Mouse (Mus musculus) embryonic fibroblast, embryonic 13.5 days (primary cell): ENCODE measurements around the gene Dnase2b. TPM values are rescaled to one million over a fixed set of nuclear protein-coding genes. Genes with fewer than 3 reads are reported as not detected.

ENCODE experiments used
- H3K27ac ChIP-seq: 2 replicates; pipeline ENCODE4 v1.5.1; 2012; ENCODE audit warnings: low read length, control low read depth, inconsistent platforms; ENCODE audit not compliant: insufficient read depth
- H3K4me1 ChIP-seq: 2 replicates; pipeline ENCODE4 v1.6.1; 2011; ENCODE audit warnings: low read length; ENCODE audit not compliant: control insufficient read depth, insufficient read depth
- H3K4me3 ChIP-seq: 2 replicates; pipeline ENCODE4 v1.5.1; 2011; ENCODE audit warnings: mild to moderate bottlenecking, control low read depth, low read length; ENCODE audit not compliant: insufficient read depth
- CTCF ChIP-seq: IDR thresholded peaks from 2 replicates; pipeline ENCODE4 v1.5.1; 2011; ENCODE audit warnings: mild to moderate bottlenecking, control low read depth, low read length, moderate library complexity, borderline replicate concordance; ENCODE audit not compliant: insufficient read depth
- POLR2A ChIP-seq: IDR thresholded peaks from 2 replicates; pipeline ENCODE4 v1.6.1; 2011; ENCODE audit warnings: low read depth, mild to moderate bottlenecking, control low read depth, low read length, moderate library complexity
- polyA plus RNA-seq: library from polyadenylated mRNA; stranded (reverse); fragments of >200 nt; gene quantifications from 2 replicates; pipeline ENCODE4 v1.2.4, GENCODE M21; 2011; ENCODE audit warnings: low read depth; ENCODE audit not compliant: missing spikeins, insufficient read length

Gene Dnase2b
- polyA plus RNA-seq, 1 experiment = not detected

DNA sequence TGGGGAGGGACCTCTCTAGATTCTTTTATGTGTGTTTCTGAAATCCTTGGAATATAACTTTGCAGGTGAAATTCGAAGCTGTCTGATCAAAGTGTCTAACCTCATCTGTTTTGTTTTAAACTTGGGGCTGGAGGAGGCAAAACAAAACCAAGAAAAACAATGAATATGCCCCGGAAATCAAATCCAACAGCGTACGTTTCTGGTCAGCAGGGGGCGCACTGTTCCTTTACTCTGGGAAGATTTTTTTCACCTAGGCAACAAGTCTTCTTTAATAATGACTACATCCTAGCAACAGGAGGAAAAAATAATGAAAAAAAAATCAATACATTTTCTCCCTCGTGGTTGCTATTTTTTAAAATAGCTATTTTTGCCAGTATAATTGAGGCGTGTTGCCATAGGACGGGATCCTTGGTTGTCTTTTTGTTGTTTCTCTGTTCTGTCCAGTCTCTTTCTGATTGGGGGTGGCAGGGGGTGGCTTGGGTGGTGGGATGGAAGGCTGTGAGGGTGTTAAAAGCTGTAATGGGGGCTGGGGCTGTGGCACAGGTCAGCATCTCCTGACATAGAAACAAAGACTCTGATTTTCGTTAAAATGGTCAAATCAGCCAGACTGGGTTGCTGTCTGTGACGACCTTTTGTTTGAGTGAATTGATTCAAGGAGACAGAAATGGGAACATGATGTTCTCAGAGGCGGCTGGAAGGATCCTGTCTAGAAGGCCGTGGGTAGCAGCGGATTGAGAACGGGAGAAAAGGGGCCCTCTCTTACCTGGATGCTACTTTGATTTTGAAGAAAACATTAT lies 50.9 kb downstream of the Dnase2b start:
- TF ChIP-seq CTCF = no peak
- no peak for TF ChIP-seq POLR2A
- Histone ChIP-seq H3K4me1 (peaks cover 10% of the 10 kb centered on the region; the same call in 1 of the 2 replicates), H3K27ac (no peak overlapping the region), H3K4me3 (no peak overlapping the region)

DNA sequence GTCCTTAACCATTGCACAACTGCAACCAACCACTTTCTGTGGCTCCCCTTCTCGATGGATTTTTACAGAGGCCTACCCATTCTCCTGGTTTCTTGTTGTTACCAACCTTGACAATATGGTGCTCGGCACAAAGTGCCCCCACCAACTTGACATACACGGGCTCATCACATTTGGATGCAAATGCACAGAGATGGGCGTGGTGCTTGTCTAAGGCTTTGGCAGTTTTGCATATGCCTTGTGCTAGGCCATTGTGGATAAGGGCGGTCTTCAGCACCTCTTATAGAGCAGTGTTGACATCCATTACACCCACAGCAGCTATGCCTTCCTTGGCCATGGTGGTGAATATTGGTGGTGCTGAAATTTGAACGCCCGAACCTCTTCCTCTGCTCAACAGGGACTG lies 52.5 kb downstream of the Dnase2b start:
- TF ChIP-seq POLR2A = no peak
- TF ChIP-seq CTCF = no peak
- no peak overlapping the region for H3K4me3 ChIP-seq
- H3K4me1 ChIP-seq = peaks cover 4% of the 10 kb centered on the region; the same call in 1 of the 2 replicates
- no peak overlapping the region for H3K27ac ChIP-seq

DNA sequence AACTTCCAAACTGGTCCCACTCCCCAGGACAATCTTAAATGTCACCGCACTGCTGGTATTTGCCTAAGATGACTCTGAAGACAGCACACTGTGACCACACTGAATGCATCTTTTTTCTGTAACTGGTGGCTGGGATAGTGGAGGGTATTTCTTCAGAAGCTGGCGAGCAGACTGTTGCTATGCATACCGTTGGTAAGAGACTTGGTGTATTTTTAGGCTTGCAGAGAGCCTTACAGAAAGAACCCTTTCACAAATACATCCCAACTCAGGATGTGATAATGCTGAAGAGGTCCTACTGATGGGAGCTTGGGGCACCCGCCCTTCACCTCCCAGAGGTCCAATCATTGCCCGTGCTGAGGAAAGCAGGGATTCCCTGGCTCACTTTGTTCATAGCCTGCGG lies 57.9 kb downstream of the Dnase2b start:
- Histone ChIP-seq H3K4me1 (no peaks in the 10 kb centered on the region), H3K4me3 (no peak overlapping the region), H3K27ac (no peak overlapping the region)
- TF ChIP-seq POLR2A (no peak), CTCF (no peak)

DNA sequence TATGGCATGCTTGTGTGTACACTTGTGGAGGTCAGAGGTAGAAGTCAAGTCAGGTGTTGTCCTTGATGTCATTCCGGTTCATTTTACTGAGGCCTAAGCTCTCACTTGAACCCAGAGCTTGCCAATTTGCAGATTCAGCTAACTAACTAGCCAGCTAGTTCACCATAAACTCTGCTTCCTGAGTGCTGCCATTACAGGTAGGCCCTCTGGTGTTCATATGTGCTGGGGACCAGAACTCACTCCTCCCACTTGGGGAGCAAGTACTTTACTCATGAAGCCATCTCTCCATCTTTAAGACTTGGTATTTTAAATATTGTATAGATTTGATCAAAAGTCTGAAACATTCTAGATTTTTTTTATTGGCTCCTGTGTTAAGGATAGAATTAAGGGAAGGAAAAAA lies 58.8 kb downstream of the Dnase2b start:
- Histone ChIP-seq H3K4me3 (no peak overlapping the region), H3K4me1 (no peaks in the 10 kb centered on the region), H3K27ac (no peak overlapping the region)
- TF ChIP-seq CTCF = no peak
- no peak for TF ChIP-seq POLR2A

DNA sequence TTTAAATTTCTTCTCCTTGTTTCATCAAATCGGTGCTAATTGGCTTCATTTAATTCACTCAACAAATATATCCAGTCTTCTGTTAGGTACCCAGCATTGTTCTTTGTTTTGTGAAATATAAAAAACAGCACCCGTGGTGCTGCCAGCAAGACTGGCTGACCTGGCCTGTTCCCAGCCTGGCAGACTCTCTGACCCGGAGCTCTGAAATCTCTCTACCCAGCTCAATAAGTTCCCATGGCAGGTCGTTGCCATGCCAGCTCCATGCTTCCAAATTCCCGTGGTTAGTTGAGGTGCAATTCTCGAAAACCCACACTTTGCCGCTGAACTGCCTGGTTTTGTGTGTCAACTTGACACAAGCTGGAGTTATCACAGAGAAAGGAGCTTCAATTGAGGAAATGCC lies 60.6 kb downstream of the Dnase2b start:
- TF ChIP-seq CTCF = no peak
- no peak for TF ChIP-seq POLR2A
- Histone ChIP-seq H3K27ac (no peak overlapping the region), H3K4me3 (no peak overlapping the region), H3K4me1 (no peaks in the 10 kb centered on the region)

DNA sequence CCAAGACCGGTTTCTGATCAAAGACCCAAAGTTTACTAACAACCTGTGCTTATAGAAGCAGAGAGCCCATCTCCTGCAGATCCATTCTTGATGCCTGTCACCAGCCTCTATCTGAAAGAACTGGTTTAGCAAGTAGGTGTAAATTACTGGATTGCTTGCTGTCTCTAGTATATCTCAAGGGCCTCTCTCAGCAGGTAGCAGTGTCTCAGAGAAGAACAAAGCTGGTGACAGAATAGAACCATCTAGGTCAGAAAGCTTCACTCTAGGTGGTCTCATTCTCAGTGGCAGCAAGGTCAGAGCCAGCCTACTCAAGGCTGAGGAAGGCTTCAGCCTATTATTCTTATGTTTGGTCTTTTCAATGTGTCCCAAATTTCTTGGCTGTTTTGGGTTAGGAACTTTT lies 71.8 kb downstream of the Dnase2b start:
- Histone ChIP-seq H3K27ac (no peak overlapping the region), H3K4me3 (no peak overlapping the region), H3K4me1 (no peaks in the 10 kb centered on the region)
- TF ChIP-seq POLR2A = no peak
- TF ChIP-seq CTCF = no peak

DNA sequence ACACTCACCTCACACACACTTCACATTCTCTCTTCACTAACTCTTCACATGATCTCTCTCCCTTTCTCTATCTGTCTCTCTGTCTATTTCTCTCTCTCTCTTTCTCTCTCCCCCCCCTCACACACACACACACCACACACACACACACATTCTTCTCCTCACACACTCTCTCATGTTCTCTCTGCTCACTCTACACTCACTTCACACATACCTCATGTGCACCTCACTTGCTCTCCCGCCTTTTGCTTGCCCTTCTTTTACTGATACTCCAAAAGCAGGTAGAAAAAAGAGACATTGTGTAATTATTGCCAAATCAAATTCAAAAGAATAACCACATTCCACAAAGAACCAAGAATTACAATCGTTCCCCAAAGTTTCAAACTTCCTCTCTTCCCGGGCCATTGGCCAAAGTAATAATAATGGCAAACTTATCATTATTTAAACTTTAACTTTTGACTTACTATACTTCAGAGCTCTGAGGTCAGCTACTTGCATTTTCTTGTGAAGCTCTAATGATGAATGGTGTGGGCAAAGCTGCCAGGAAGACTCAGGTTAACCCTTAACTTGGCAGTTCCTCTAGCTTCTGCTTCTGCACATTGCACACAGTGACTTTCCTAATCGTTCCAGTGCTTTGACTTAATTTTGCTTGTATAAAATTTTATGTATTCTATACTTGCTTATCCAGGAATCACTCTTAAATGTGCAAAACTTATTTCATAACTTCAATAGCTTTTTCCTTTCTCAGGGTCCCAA lies 74.7 kb downstream of the Dnase2b start:
- H3K4me1 ChIP-seq = no peaks in the 10 kb centered on the region
- TF ChIP-seq POLR2A (no peak), CTCF (no peak)
- H3K27ac ChIP-seq = no peak overlapping the region
- H3K4me3 ChIP-seq = no peak overlapping the region

DNA sequence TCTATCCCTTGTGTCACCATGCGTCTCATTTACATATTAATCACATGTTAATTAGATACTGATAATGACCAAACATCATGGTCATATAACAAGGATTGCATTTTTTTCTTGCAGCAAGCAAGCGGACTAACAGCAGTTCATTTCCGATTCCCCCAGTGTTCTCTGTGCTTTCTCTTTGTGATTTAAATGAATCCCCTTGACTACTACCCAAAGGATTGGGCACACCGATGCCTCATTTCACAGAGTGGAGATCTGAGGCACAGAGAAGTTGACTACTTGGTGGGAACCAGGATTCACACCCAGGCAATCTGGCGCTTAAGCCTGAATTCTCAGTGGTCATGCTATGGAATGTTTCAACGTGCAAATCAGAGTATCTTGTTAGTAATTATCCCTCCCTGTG lies 80.4 kb downstream of the Dnase2b start:
- no peak overlapping the region for H3K4me3 ChIP-seq
- TF ChIP-seq POLR2A (no peak), CTCF (no peak)
- H3K27ac ChIP-seq = no peak overlapping the region
- H3K4me1 ChIP-seq = no peaks in the 10 kb centered on the region

Other genes with a start within 250 kb of the Dnase2b start
- 8.8 and 10.1 TPM in 2 replicates for gene Ssx2ip, start 211.0 kb downstream of the Dnase2b start, polyA plus RNA-seq
- gene Ctbs, start 165.8 kb downstream of the Dnase2b start, polyA plus RNA-seq = 13.6 and 18.5 TPM in 2 replicates
- gene Spata1, start 115.8 kb downstream of the Dnase2b start, polyA plus RNA-seq = 4.6 and 6.1 TPM in 2 replicates
- 303 and 362 TPM in 2 replicates for gene Gng5, start 115.8 kb downstream of the Dnase2b start, polyA plus RNA-seq
- gene Rpf1, start 94.2 kb downstream of the Dnase2b start, polyA plus RNA-seq = 27.2 and 33.7 TPM in 2 replicates
- gene Uox, start 45.2 kb downstream of the Dnase2b start, polyA plus RNA-seq = not detected in 2 replicates
- gene 4930503B20Rik, start 35.7 kb upstream of the Dnase2b start, polyA plus RNA-seq = 0.56 TPM in 1 of 2 replicates, not detected in the other
- 0.53 and 1.1 TPM in 2 replicates for gene Samd13, start 70.0 kb upstream of the Dnase2b start, polyA plus RNA-seq
- 56.9 and 78.5 TPM in 2 replicates for gene Prkacb, start 197.4 kb upstream of the Dnase2b start, polyA plus RNA-seq
- 7.0 and 7.5 TPM in 2 replicates for gene Ttll7, start 236.8 kb upstream of the Dnase2b start, polyA plus RNA-seq